Mouse (Mus musculus) adrenal gland, adult 8-10 months (tissue): ENCODE results near the gene Mctp2. TPM values are rescaled to one million over a fixed set of nuclear protein-coding genes. Genes with fewer than 3 reads are reported as not detected.
"Not testable (repeated sequence)": the region's sequence is repeated elsewhere in the genome, so short reads cannot be mapped to it uniquely, and the experiment has no call there.

ENCODE experiments used
- DNase-seq: peaks from one replicate; pipeline ENCODE4 v3.0.0; 2022
- total RNA-seq, 4 experiments: library from RNA; stranded (reverse); gene quantifications; 2 replicates each; pipeline ENCODE4 v1.2.4; 2022

The Mctp2 gene
- total RNA-seq, 4 experiments from 2014 or later = 0.63 to 1.6 (median 0.69) TPM

DNA sequence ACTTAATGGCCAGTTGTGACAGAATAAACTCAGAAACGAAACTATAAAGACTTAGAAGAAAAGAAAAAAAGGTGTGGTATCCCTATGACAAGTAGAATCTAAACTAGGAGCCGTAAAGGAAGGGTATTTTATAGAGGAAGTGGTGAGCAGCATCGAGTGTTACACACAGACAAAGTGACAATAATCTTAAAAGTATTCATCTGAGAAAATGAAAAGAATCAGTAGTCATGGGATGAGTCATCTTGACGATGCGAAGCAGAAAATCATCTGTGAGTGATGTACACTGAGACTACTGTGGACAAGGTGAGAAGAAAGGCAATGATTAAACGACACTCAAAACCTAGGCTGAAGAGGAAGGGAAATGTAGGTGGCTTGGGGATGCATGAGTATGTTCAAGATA is 36.4 kb downstream of the Mctp2 start:
- no peak for DNase-seq

DNA sequence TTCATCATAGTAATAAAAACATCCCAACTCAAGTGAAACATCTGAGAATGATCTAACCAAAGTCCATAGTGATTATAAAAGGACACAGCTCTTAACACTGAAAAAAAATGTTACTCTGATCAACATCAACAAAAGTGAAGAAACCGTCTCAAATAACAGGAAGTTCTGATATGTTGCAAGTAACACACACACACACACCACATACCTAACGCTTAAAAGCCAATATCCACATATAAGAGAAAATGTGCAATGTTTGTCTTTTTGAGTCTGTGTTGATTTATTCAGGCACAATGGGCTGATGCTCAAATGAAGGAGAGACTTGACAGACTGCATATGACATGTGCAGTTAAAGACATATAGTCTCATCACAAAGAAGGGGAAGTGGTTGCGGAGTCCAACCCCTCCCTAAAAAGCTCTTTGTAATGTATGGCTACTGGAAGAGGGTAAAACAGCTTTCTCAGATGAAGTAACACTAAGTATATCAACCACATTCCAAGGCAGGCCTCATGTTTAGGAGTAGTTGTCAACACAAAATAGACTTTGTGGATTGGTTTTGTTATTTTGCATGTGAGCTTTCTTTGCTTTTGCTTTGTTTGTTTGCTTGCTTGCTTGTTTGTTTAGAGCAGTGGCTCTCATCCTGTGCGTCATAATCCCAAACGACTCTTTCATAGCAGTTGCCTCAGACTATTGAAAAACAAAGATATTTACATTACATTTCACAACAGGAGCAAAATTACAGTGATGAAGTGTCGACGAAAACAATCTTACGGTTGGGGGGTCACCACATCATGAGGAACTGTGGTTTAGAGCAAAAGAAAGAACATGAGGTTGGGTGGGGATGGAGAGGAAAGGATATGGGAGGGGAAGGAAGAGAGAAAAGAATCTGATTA is 45.4 kb downstream of the Mctp2 start:
- DNase-seq = no peak

DNA sequence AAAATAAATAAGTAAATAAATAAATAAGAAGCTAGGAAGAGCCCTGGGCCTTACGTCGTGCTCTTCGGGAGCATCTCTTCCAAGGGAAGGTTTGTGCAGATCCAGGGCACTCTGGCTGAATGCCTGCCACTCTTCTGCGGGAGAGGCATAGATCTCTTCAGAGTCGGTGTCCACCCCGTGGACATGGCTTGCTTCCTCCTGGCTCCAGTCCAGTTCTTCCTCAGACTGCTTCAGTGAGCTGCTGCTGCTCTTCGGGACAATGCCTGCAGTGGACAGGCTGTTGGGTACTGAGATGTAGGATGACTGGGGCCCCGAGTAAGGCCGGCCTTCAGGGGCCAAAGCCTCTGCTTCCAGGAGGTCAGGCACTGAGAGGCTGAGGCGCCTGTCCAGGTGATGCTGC is 47.4 kb downstream of the Mctp2 start:
- DNase-seq = no peak

DNA sequence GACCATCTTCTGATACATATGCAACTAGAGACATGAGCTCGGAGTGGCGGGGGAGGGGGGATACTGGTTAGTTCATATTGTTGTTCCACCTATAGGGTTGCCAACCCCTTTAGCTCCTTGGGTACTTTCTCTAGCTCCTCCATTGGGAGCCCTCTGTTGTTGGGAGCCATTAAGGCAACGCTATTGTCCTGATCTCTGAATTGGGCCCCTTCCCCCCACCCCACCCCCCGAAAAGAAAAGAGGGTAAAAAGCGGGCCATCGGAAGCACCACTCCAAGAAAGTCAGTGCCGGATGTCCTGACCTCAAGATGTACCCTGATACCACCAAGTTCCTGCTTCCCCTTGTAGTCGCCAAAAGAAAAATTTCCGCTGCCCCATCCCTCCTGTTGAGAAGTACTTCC is 56.1 kb downstream of the Mctp2 start:
- not testable (repeated sequence) for DNase-seq

DNA sequence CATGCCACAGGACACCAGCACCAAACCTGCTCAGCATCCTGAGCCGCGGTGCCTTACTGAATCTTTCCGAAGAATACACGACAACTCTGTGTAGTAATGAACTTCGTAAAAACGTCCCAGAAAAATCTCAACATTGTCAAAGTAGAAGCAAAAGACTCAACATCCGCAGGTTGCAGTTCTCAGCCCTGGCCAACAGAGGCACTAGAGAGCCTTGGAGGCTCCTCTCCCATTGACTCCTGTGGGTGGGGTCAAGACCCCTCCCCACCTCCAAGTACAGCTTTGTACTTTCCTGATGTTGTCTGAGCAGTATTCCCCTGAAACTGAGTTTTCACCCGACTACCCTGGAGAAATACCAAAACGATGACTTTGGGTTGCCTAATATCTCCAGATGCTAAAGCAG is 65.1 kb downstream of the Mctp2 start:
- no peak for DNase-seq

DNA sequence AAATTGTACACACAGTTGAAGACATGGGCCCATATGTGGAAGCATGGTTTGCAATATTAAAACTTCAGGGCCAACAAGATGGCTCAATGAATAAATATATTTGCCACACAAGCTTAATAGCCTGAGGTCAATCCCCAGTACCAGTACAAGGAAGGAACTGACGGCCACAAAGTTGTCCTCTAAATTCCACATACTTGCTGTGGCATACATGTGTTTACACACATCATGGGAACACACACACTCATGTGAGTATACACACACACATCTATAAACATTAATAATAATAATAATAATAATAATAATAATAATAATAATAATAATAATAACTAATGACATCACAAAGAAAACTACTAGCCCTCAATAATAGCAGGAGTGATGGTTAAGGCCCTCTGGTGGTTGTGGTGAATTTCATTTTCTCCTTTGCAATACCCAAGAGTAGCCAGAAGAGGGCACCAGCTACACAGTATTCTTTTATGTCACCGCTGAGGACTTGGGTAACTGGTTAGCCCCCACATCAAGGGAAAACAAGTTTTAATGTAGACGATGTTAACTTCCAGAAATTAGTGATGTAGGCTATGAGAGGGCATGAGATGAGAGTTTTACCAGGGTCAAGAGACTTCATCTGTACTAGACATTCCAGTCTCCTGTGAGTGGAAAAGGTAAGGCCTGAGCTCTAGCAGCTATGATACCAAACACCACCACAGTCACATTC is 66.5 kb downstream of the Mctp2 start:
- DNase-seq = no peak

DNA sequence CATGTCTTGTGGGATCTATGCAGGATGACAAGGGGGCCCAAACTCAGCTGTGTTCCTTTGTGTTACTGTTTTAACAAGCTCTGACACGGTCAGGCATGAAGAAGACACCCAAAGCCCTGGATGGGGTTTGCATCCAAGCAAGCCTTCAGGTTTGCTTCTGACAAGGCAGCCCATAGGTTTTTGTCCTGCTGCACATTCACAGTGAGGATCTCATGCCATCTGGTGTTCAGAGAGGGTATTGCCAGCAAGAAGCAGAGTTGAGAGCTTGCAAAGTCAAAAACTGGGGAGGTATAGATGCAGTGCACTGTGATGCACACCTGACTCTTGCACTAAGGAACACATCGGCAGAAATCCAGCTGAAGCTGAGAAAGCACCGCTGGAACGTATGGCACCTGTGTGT is 67.8 kb downstream of the Mctp2 start:
- DNase-seq = peak; percentile 31

DNA sequence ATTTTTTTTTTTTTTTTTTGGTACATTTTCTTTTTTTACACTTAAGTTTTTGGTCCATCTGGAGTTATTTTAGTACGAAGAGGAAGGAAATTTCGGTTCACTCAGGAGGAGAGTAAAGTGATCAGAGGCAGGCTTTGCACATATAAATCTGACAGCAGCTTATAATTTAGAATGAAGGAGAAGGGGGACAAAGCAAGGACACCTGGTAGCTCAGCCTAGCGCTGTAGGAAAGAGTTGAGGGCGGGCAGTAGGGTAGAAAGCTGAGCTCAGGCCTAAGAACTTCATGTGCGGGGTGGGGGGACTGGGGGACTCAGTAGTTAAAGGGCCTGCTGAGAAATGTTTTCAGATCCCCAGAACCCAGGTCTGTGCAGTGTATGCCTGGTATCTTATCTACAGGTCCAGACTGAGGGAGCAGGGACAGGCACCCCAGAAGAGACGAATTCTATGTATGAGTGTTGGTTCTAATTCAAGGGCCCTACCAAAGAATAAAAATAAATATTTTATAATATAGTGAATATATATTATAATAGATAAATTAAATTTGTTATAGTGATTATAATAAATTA is 71.9 kb downstream of the Mctp2 start:
- DNase-seq = no peak

DNA sequence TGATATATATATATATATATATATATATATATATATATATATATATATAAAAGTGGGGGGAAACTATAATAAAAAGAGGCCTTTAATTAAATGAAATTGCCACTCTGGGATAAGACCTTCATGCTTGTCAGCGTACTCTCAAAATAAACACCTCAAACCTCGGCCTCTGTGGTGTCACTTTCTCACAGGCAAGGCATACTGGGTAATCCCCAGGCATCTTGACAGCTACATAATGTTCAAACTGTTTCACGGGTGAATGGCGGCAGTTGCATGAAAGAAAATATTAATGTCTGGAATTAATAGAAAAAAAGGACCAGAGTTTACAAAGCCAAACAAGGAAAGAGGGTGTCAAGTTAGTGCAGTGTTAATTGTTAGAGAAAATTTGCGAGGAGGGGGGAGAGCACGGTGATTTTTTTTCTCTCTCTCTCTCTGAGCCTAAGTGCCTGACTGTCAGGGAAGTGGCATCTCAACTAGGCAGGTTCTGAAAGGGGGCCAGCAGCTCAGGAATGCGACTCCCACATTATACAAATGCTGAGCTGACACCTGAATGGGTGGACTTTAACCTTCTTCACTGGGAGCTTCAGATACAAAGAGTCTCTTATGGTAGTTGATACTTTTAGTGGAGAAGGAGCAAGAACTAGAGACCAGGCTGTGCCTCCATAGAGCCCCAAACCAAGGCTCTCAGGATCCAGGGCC is 75.1 kb downstream of the Mctp2 start:
- no peak for DNase-seq

DNA sequence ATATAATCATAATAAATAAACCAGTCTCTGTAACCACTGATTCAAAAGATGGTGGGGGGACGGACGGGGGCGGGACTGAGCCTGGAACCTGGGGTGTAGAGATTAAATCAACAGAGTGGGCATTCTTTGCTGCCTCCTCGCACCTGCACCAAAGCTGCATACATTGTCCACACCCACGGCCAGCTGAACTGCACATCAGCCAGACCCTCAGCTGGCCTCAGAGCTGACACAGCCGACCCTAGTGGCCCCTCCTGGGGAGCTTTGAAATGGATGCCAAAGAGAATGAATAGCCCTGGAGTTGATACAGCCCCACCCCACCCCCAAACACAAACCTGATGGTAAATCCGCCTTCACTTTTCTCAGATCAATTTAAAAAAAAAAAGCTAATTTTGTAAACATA is 76.5 kb downstream of the Mctp2 start:
- DNase-seq = no peak

DNA sequence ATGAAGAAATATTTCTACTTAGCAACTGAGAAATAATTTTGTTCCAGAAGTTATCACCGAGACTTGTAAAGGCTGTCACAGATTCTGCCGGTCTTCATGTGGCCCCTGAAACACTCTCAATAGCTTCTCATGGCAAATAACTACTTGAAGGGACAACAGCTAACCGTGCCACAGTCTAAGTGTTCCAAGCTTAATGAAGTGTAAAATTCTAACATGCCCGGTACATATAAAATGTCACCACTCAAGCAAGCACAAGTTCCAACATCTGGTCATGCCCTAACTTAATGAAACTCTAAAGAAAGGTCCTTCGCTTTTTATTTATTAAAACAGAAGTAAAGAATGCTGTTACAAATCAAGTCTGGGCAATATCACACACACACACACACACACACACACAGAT is 82.8 kb downstream of the Mctp2 start:
- no peak for DNase-seq

DNA sequence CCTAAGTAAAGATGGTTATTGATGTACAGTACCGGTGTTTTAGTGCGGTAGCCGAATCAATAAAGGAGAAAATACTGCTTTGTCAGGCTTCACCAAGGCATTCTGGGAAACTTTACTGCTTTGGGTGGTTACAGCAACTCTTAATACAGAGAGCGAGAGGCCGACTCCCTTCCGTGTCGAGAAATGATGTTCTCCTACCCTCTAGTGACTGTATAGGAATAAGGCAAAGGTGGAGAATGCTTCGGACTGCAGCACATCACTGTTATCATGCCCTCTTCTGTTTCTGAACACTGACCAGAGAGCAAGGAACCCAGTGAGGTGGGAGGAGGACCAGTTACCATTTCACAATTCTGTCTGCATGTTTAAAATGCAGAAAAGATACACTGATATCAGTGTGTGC is 83.9 kb downstream of the Mctp2 start:
- no peak for DNase-seq

DNA sequence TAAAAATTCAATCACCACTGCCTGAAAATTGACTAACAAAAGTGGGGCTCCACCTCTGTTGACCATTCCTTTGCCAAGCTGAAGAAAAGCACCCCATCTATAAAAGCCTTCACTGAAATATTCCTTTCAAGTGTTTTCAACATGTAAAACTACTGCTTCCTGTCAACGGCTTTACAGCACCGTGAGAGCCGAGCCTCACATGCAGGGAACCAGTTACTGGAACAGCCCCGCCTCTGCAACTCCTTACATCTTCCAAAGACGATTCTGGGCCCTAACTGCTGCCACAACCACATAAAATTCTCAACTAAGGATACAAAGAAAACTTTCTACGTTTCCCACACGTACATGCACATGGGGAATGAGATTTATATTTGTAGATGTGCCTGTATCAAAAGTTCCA is 88.4 kb downstream of the Mctp2 start:
- DNase-seq = no peak

DNA sequence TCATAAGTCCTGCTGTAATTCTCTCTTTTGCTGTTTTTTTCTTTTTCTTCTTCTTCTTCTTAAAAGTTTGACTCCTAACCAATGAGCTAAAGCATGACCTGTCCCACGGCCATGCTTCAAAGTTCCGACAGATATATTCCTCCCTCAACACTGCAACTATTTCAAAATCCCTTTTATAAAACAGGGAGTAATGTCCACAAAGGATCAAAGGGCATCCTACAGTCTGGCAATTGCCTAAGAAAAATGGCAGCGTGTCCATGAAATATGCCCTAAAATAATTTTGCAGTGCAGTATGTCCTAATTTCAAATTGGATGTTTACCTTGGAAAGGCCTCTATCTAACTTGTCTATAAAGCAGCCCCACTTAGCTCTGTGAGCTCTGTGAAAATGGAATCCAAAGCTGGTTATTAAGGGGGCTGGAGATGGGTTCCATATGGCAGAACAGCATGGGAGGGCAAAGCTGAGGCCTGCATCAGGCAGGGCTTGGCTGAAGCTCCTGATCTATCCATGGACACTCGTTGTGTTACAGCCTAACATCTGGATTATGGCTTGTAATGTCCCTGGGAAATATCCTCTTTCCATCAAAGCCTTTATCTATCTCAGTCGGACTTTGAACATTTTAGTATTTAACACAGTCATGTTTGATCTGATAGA is 90.7 kb downstream of the Mctp2 start:
- no peak for DNase-seq

DNA sequence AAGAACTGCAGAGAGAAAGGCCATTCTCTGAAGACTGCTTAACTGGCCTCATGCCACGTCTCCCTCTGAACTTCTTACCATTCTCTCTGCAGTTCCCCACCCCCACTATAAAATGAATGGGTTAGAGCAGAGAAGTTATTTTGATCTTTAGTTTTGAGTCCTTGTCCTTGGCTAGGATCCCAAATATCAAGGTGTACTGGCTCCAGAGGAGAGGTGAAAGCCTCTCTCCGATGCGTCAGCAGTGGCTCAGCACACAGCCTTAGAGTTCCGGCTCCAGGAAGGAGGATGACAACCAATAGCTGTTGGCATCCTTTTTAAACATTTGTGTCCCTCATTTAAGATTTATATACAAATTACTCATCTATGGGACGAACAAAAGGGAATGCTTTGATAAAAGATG is 96.2 kb downstream of the Mctp2 start:
- peak; percentile 35 for DNase-seq

DNA sequence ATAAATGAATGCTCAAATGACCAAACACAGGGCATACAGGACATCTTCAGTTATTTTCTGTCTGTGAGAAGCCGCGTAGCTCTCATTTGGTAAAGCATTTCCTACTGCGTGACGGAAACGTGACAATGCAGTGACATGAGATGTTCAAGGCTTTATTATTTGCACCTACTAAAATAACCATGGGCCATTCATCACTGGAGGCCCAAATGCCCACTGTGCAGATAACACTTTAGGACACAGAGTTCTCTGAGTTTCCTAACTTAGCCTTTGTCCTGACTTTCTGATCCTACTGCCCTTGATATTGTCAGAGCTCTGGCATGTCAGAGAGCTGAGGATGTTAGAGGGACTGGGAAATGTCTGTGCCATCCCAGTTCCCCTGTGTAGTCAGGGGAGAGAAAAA is 97.1 kb downstream of the Mctp2 start:
- DNase-seq = peak; percentile 17

DNA sequence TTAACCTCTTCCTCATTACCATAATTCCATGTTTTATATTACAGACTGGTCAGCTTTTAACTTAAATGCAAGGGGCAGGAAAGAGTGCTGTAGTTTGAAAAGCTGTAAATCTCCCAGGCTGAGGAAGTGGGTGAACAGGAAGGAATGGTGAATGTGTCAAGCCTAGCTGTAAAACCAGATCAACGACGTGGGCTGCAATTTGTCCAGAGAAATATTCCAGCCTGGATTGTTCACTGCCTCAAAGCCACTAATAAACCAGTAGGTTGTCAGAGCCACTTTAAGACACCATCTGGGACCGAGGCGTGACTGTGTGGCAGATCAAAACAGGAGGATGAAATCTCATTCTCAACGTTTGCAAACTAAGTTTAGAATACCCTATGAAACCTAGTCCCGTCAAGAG is 99.6 kb downstream of the Mctp2 start:
- DNase-seq = no peak

DNA sequence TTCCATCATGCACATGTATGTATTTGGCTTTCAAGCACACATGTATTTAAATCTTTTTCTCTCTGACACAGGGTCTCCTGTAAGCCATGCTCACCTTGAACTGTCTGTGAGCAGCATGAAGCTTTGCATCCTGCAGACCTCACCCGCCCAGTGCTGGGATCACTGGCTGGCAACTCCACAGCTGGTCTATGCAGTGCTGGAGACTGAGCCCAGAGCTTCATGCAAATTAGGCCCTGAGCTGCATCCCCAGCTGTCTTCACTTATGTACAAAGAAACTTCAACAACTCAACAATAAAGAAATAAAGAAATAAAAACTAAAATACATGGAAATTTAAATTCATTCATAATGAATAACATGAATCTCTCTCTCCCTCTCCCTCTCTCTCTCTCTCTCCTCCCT is 110.7 kb downstream of the Mctp2 start:
- DNase-seq = no peak

DNA sequence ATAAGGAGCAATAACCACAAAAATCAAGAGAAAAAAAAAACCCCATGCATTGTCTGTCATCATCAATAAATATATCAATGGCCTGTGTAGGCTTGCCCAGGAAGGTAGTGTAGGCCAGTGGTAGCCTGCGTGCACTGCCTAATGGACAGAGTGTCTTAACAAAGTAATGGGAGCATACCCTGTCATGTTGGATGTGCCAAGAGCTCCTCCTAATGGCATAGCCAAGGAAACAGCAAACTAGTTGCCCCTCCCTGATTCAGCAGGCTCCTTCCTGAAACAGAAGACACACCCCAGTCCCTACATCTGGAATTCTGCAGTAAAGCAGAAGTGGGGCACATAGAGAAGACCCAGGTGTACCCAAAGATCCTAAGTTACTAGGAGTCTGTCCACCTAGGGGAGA is 113.1 kb downstream of the Mctp2 start:
- no peak for DNase-seq

DNA sequence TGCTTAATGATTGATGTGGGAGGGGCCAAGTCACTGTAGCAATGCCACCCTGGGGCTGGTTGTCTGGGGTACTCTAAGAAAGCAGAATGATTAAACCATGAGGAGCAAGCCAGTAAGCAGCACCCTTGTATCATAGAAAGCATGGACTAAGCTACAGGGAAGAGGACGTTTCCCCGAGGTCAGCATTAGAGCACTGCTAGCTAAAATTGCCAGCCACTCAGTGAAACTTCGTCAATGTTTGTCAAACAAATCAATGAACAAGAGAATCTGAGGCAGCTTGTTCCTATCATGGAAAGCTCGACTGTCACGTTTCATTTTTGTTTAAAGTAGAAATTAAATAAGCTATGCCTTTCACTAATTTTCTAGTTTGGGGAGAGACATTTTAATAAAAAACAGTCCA is 124.8 kb downstream of the Mctp2 start:
- DNase-seq = no peak

DNA sequence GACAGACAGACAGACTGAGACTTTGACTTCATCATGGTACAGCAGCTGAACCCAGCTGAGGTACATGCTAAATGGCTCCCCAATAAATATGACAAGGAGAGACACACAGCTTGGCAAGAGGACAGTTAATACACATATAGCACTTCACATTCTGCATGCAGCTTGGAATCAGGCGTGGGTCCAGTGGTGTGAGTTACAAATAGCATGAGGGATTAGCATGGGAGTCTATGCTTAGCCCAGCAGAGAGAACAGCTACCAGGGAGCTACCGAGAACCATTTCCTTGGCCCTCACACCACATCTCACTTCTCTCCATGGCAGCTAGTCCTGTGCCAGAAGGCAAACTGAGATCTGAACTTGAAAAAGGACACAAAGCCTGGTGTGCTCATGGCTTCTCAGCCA is 137.1 kb downstream of the Mctp2 start:
- no peak for DNase-seq
